Mouse (Mus musculus) stomach, embryonic 16.5 days (tissue): ENCODE results near the gene Lyz2. TPM values are rescaled to one million over a fixed set of nuclear protein-coding genes. Genes with fewer than 3 reads are reported as not detected.
"Not testable (repeated sequence)": the region's sequence is repeated elsewhere in the genome, so short reads cannot be mapped to it uniquely, and the experiment has no call there.

Source experiments
- ATAC-seq: fragments of 200-750 bp; cut with Nextera tagmentation; 2 replicates; pipeline ENCODE4 v1.8.0; 2017; ENCODE audit warnings: moderate number of reproducible peaks, moderate TSS enrichment; ENCODE audit not compliant: insufficient read depth, low FRiP score
- H3K27ac ChIP-seq: fragments of 300-500 bp; sonication (generic); 2 replicates; pipeline ENCODE4 v1.5.1; 2014; ENCODE audit warnings: low read length
- H3K27me3 ChIP-seq: fragments of 300-500 bp; sonication (generic); 2 replicates; pipeline ENCODE4 v1.6.1; 2014; ENCODE audit warnings: low read length, control low read depth, mixed read lengths; ENCODE audit not compliant: control insufficient read depth, insufficient read depth
- H3K36me3 ChIP-seq: fragments of 300-500 bp; sonication (generic); 2 replicates; pipeline ENCODE4 v1.6.1; 2014; ENCODE audit warnings: low read length; ENCODE audit not compliant: control insufficient read depth, insufficient read depth
- H3K4me1 ChIP-seq: fragments of 300-500 bp; sonication (generic); 2 replicates; pipeline ENCODE4 v1.6.1; 2014; ENCODE audit warnings: low read length, control low read depth, mixed read lengths; ENCODE audit not compliant: control insufficient read depth, insufficient read depth
- H3K4me2 ChIP-seq: fragments of 300-500 bp; sonication (generic); 2 replicates; pipeline ENCODE4 v1.6.1; 2014; ENCODE audit warnings: low read depth, low read length, mixed read lengths
- H3K4me3 ChIP-seq: fragments of 300-500 bp; sonication (generic); replicated peaks from 2 replicates; pipeline ENCODE4 v1.5.1; 2014; ENCODE audit warnings: mild to moderate bottlenecking, low read length
- H3K9ac ChIP-seq: fragments of 300-500 bp; sonication (generic); 2 replicates; pipeline ENCODE4 v1.6.1; 2014; ENCODE audit warnings: low read length
- H3K9me3 ChIP-seq: fragments of 300-500 bp; sonication (generic); replicated peaks from 2 replicates; pipeline ENCODE4 v1.6.1; 2016; ENCODE audit warnings: low read length, control low read depth; ENCODE audit not compliant: control insufficient read depth
- WGBS: fragments of 180-500 bp; shearing (Covaris S2); extraction: QIAGEN DNeasy Blood & Tissue Kit; methylation state at CpG from one replicate; pipeline ENCODE4 v1.1.7; 2014; 5-methylcytosine and 5-hydroxymethylcytosine counted together
- polyA plus RNA-seq: library from polyadenylated mRNA; unstranded; fragments of >200 nt; fragmentation: Nextera tagmentation; extraction: Ambion mirVana; gene quantifications from 2 replicates; pipeline ENCODE4 v1.2.1, GENCODE M21; 2015

The Lyz2 gene
- polyA plus RNA-seq, 1 experiment from 2014 or later: 331 TPM

DNA sequence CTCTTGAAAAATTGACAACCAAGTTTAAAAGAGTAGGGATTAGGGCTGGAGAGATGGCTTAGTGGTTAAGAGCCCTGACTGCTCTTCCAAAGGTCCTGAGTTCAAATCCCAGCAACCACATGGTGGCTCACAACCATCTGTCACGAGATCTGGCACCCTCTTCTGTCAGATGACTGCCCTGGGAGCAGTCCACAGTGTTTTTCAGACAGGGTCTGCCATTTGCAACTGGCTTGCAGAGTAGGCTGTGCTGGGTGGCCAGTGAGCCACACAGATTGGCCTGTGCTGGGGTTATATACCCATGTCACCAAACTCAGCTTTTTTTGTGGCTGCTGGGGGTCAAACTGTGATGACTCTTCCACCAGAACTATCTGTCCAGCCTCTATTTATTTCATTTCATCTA is 2.1 kb downstream of the Lyz2 start:
- no peak for ATAC-seq
- H3K4me3 ChIP-seq: no peak overlapping the region
- H3K4me2 ChIP-seq: no peak overlapping the region
- WGBS: 57% methylated on average over 1 of the region's 1 CpGs
- H3K9me3 ChIP-seq: no peaks in the 10 kb centered on the region
- no peaks in the 10 kb centered on the region for H3K36me3 ChIP-seq
- H3K27me3 ChIP-seq: no peaks in the 10 kb centered on the region
- H3K9ac ChIP-seq: no peak overlapping the region
- no peaks in the 10 kb centered on the region for H3K4me1 ChIP-seq
- H3K27ac ChIP-seq: no peak overlapping the region

DNA sequence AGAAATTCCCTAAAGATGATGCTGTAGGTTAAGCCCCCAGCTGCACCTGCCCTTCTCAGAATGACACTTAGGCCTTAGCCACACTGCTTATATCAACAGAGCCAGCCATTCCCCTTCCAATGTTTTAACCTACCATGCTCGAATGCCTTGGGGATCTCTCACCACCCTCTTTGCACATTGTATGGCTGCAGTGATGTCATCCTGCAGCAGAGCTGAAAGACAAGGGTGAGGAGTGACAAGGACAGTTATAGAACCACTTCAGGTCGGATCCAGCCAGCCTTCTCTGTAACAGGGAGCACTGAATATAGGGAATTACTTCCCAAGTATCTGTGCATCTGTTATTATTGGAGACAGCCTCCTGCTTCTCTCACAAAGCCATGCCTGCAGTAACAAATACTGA is 3.6 kb downstream of the Lyz2 start:
- not testable (repeated sequence) for H3K4me1 ChIP-seq, H3K4me3 ChIP-seq, ATAC-seq

DNA sequence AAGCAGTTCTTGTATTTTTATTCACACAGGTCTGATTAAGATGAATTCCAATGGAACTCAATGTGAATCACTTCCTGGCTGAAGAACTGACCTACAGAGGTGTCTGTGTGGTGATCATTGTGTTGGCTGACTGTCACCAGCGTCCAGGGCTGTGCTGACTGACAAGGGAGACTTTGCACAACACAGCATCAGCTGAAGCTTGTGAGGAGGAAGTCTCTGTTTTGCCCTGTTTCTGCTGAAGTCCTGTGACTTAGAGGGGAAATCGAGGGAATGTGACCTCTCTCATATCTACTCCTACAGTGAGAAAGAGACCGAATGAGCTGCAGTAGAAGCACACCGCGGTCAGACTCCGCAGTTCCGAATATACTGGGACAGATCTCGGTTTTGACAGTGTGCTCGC is 4.3 kb downstream of the Lyz2 start:
- H3K27me3 ChIP-seq, H3K36me3 ChIP-seq: not testable (repeated sequence)

More for the DNA sequence above, 3.6 kb downstream of the Lyz2 start:
- 31% methylated on average over 2 of the region's 2 CpGs for WGBS
- H3K9ac ChIP-seq, H3K27ac ChIP-seq, H3K4me2 ChIP-seq, H3K9me3 ChIP-seq, H3K27me3 ChIP-seq, H3K36me3 ChIP-seq: not testable (repeated sequence)

DNA sequence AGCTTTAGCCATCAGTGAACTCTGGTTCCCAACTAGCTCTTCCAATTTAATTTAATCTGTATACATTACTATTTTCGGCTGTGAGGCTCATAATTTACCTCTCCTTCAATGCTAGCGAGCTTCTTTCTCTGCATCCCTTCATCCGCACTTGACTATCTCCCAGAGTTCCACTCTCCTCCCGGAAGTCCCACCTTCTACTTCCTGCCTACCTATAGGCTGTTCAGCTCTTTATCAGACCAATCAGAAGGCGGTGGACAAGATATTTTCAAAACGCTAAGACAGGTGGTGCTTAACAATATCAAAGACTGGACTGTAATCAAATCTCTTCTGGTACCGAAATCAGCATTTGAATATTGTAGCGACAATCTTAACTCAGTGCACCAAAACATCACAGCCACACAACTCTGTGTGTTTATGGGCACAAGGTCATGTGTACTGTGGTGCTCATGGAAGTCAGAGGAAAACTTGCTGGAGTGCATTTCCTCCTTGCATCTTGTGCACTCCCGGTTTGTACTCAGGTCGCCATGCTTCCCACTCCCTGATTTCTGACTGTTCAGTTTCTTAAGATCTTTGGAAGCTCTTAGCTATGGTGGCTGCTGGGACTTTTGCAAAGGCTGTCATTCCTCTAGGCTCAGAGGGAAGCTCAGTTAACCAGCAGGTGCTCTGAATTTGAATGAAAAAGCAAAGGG is 6.3 kb downstream of the Lyz2 start:
- Histone ChIP-seq H3K9ac (no peak overlapping the region), H3K27me3 (no peaks in the 10 kb centered on the region), H3K36me3 (no peaks in the 10 kb centered on the region), H3K4me1 (no peaks in the 10 kb centered on the region), H3K4me2 (no peak overlapping the region), H3K27ac (no peak overlapping the region), H3K9me3 (no peaks in the 10 kb centered on the region), H3K4me3 (no peak overlapping the region)
- ATAC-seq: no peak
- 78% methylated on average over 10 of the region's 10 CpGs for WGBS

More for the DNA sequence above, 4.3 kb downstream of the Lyz2 start:
- not testable (repeated sequence) for H3K4me2 ChIP-seq, ATAC-seq, H3K4me3 ChIP-seq, H3K4me1 ChIP-seq, H3K9me3 ChIP-seq, H3K27ac ChIP-seq, H3K9ac ChIP-seq
- WGBS: 82% methylated on average over 9 of the region's 9 CpGs

DNA sequence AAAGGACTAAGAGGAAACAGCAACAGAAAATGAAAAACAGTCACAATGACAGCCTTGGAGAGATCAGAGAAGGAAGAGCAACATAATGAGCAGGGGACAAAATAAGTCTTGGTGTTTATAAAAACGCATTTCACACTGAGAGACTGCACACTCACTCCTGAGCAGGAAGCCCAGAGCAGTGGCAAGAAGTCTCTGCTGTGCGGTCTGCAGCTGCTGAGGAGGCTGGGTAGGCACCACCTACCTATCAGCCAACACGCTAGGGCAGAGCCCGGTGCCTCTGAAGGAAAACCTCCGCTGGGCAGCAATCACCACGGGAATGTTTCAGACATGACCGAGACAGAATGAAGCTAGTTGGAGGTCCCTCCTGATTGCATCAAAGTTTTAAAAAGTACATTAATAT is 7.5 kb downstream of the Lyz2 start:
- 73% methylated on average over 3 of the region's 7 CpGs for WGBS
- H3K4me1 ChIP-seq, H3K27me3 ChIP-seq, H3K27ac ChIP-seq, H3K36me3 ChIP-seq, H3K9ac ChIP-seq, H3K4me3 ChIP-seq, H3K4me2 ChIP-seq, ATAC-seq, H3K9me3 ChIP-seq: not testable (repeated sequence)

DNA sequence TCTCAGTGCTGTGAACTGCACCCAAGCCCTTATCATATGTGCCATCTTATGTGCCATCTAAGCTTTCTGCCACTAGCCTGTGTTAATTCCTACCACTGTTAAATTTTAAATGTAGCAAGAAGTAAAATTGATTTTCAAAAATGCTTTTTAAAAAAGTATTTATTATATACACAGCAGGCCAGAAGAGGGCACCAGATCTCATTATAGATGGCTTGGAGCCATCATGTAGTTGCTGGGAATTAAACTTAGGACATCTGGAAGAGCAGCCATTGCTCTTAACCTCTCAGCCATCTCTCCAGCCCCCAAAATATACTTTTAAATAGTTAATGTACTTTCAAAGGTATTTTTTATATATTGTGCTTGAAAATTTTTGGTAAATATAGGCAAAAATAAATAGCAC is 10.1 kb downstream of the Lyz2 start:
- no peaks in the 10 kb centered on the region for H3K9me3 ChIP-seq
- H3K27ac ChIP-seq: no peak overlapping the region
- H3K4me2 ChIP-seq: no peak overlapping the region
- H3K27me3 ChIP-seq: no peaks in the 10 kb centered on the region
- ATAC-seq: no peak
- H3K4me3 ChIP-seq: no peak overlapping the region
- H3K9ac ChIP-seq: no peak overlapping the region
- no peaks in the 10 kb centered on the region for H3K4me1 ChIP-seq
- no peaks in the 10 kb centered on the region for H3K36me3 ChIP-seq

DNA sequence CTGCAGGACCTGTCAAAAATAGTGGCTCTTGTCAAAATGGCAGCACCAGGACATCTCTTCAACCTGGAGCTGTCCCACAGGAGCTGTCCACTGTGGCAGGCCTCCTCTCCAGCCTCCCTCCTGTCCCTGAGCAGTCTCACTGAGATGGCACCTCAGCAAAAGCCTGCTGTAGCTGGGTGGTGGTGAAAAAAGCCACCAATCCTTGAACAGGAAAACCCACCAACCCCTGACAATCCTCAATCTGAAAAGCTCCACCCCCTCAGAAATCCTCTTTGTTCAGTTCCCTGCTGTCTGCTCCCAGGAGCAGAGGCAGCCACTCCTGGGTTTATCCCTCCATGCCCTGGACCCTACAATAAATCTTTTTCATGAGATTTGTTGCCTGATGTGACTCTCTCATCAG is 22.3 kb downstream of the Lyz2 start:
- Histone ChIP-seq H3K4me3 (no peak overlapping the region), H3K4me1 (no peaks in the 10 kb centered on the region), H3K36me3 (no peaks in the 10 kb centered on the region), H3K27me3 (no peaks in the 10 kb centered on the region), H3K27ac (no peak overlapping the region), H3K9ac (no peak overlapping the region), H3K4me2 (no peak overlapping the region), H3K9me3 (no peaks in the 10 kb centered on the region)
- no peak for ATAC-seq

DNA sequence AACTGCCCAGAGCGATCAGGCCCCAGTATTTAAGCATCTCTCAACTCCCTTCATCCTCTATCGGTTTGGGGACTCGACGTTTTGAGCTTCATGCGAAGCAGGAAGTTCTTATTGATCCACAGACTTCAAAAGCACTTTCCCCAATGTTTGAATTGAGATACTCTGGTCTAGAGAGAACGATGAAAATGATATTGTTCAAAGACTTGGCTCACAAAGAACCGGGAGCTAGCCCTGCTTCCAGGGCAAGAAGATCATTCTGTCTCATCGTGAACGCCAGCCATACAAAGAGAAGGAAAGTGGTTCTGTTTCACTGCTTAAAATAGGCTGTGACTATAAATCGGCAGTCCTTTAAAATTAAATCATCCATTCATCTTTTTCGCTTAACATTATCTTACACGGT is 43.5 kb downstream of the Lyz2 start, which contains the start of gene 9530003J23Rik:
Gene 9530003J23Rik, minus strand, starts transcription at position 101 of the 400 bp plus-strand sequence.
- no peaks in the 10 kb centered on the region for H3K36me3 ChIP-seq
- no peaks in the 10 kb centered on the region for H3K27me3 ChIP-seq
- WGBS: 81% methylated on average over 12 of the region's 12 CpGs
- H3K9ac ChIP-seq: no peak within 1 kb of the TSS
- H3K4me3 ChIP-seq: no peak within 1 kb of the TSS
- no peak within 1 kb of the TSS for H3K27ac ChIP-seq
- H3K9me3 ChIP-seq: no peaks in the 10 kb centered on the region
- no peaks in the 10 kb centered on the region for H3K4me1 ChIP-seq
- H3K4me2 ChIP-seq: no peak within 1 kb of the TSS
- ATAC-seq: no peak

DNA sequence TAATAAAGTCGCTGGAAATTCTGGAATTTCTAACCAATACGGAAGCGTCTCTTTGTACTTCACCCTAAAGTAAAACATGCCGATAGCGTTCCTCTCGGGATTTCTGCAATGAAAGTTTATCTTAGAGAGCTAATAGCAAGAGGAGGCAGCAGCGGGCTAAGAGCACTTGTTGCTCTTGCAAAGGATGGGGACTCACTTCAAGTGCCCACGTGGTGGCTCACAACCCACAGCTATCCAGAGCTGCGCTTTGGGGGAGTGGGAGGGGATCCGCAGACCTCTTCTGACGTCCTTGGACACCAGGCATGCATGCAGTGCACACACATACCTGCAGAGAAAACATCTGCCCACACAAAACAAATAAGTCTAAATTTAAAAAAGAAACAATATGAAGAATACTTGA is 46.3 kb downstream of the Lyz2 start:
- Histone ChIP-seq H3K27ac (no peak overlapping the region), H3K4me2 (peak overlapping the region; percentile 41), H3K36me3 (no peaks in the 10 kb centered on the region), H3K4me1 (no peaks in the 10 kb centered on the region), H3K9ac (no peak overlapping the region), H3K9me3 (no peaks in the 10 kb centered on the region), H3K27me3 (no peaks in the 10 kb centered on the region), H3K4me3 (peak overlapping the region; percentile 17)
- no peak for ATAC-seq
- WGBS: 33% methylated on average over 11 of the region's 11 CpGs
